In genomic region chr6:102564011-102564731, GRCm38 (mm10) we compare ENCODE assay signal across 8 mouse cellular contexts. TPM values are rescaled to one million over a fixed set of nuclear protein-coding genes. Genes with fewer than 3 reads are reported as not detected.
DNase-seq lines count a peak whose midpoint lies in the region; ATAC-seq lines count a peak whose summit lies in the region.

No protein-coding gene starts in this region.

- H3K9ac ChIP-seq in embryonic facial prominence, embryonic 13.5 days, result peak overlapping the region; percentile 71

- H3K27ac ChIP-seq in embryonic facial prominence, embryonic 13.5 days, result no peak overlapping the region

- no peaks in the 10 kb centered on the region for H3K36me3 ChIP-seq in embryonic facial prominence, embryonic 13.5 days

- H3K4me2 ChIP-seq in embryonic facial prominence, embryonic 13.5 days, result peak overlapping the region; percentile 95

- intact Hi-C loops in heart, postnatal 14 days (cut with DNase I), result loop anchor here (5.0 kb wide), 1 partner anchor 392 kb away; no protein-coding TSS in a partner anchor

- peak overlapping the region; percentile 61 for H3K4me3 ChIP-seq in embryonic facial prominence, embryonic 13.5 days

- WGBS in embryonic facial prominence, embryonic 13.5 days, result under 1% methylated on average over 59 of the region's 63 CpGs

- H3K9me3 ChIP-seq in embryonic facial prominence, embryonic 13.5 days, result no peaks in the 10 kb centered on the region

- DNase-seq in MEL-GATA-1-ER (ENCODE audit: extremely low read depth, low read depth), result peak; percentile 68
- DNase-seq in adrenal gland, postnatal 10 days, result peak; percentile 54
- DNase-seq in heart, postnatal 14 days, result peak; percentile 16 to 18
- DNase-seq in layer of hippocampus, adult 18-20 months (ENCODE audit: low spot score in 2 of 2), result peak; percentile 67 to 77
- peak; percentile 10 for DNase-seq in lung, postnatal 10 days
- peak; percentile 75 for DNase-seq in right cerebral cortex, adult 2 months (ENCODE audit: low spot score in 2 of 2)

- ATAC-seq in embryonic facial prominence, embryonic 13.5 days (ENCODE audit: insufficient number of reproducible peaks, insufficient read depth, low FRiP score, low TSS enrichment, low read depth), result peak; percentile 96
- no peak for ATAC-seq in monocyte, adult 5-6 weeks (replicated peaks; ENCODE audit: insufficient number of reproducible peaks, low FRiP score, low TSS enrichment, poor library complexity, severe bottlenecking)

- H3K4me1 ChIP-seq in embryonic facial prominence, embryonic 13.5 days, result peaks cover 13% of the 10 kb centered on the region; the same call in 1 of the 2 replicates

- H3K27me3 ChIP-seq in embryonic facial prominence, embryonic 13.5 days, result peaks cover 25% of the 10 kb centered on the region

RNA-seq across cellular contexts. Expression of gene Cntn3, which starts 8.7 kb away (rescaled TPM):
- total RNA-seq in adrenal gland, postnatal 10 days (2021), result 1 to 10 TPM in 1 of 2 experiments, under 1 TPM in 1; 0.81 to 1.8 TPM
- polyA plus RNA-seq in embryonic facial prominence, embryonic 13.5 days (2015; fragmentation: Nextera tagmentation; extraction: Ambion mirVana), result 1.1 and 1.5 TPM in 2 replicates
- under 1 TPM in 1 of 2 experiments, not detected in 1; 0.05 TPM for total RNA-seq in heart, postnatal 14 days (2021)
- 10 to 100 TPM; 11.2 to 12.1 TPM for total RNA-seq in layer of hippocampus, adult 18-20 months (2021)
- not detected in 3 replicates for total RNA-seq in monocyte, adult 5-6 weeks (2017)

Comparison
In these comparisons a context has a peak if more than half of its experiments do, and no peak if none do; other contexts are left out.
1. DNase-seq: peak in every context shown above with its lines; median percentile 75 in right cerebral cortex, adult 2 months; 72 in layer of hippocampus, adult 18-20 months; 68 in MEL-GATA-1-ER; 54 in adrenal gland, postnatal 10 days; 17 in heart, postnatal 14 days; 10 in lung, postnatal 10 days.
2. RNA of gene Cntn3, which starts 8.7 kb away (total RNA-seq): 11.2 to 12.1 TPM in layer of hippocampus, adult 18-20 months; 0.81 to 1.8 TPM in adrenal gland, postnatal 10 days, 0.05 TPM in heart, postnatal 14 days and not detected in monocyte, adult 5-6 weeks; every median in the first group is over 4 times any median in the second.